Mouse (Mus musculus) right cerebral cortex, postnatal 10 days (tissue): ENCODE results near the gene Rhbdl1.
"Not testable (repeated sequence)": the region's sequence is repeated elsewhere in the genome, so short reads cannot be mapped to it uniquely, and the experiment has no call there.

Experiments used
- DNase-seq, 2 experiments: peaks; one replicate each; pipeline ENCODE4 v3.0.0; 2021; ENCODE audit warnings: low spot score in 2 of 2

The Rhbdl1 gene

DNA sequence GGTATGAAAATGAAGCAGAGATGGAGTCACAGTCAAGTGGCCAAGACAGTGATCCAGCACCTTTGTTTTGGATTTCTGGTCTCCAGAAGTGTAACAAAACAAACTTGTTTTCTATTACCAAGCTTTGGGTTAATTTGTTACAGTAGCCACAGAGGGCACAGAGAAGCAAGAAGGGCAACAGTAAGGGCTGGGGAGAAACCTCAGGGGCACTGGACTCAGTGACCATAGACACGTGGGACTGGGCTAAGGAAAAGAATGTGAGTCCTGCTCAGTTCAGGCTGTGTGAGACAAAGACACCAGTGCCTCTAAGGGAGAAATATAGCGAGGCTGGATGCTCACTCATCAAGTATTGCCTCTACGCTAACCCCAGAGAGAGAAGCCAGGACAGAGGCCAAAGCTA, 35.6 kb upstream of the Rhbdl1 start:
- no peak for DNase-seq

GRCm38 (mm10) chr17:25871566-25871965, 34.5 kb upstream of the Rhbdl1 start:
- not testable (repeated sequence) for DNase-seq

- DNase-seq = no peak
Measured at GRCm38 (mm10) chr17:25869954-25870353, 32.9 kb upstream of the Rhbdl1 start.

DNA sequence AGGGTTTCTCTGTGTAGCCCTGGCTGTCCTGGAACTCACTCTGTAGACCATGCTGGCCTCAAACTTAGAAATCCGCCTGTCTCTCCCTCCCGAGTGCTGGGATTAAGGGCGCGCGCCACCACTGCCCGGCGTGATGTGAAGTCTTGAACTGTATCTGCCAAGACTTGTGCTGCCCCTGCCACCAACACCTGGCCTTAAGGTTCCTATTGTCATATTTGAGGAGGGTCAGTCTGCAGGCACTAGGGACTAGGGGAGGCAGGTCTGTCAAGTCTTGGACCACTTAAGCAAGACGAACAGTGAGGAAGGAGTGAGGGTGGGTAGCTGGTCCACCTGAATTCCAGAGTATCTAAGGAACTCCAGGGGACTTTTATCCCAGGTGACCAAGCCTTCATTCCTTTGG, 32.4 kb upstream of the Rhbdl1 start:
- DNase-seq = no peak

DNA sequence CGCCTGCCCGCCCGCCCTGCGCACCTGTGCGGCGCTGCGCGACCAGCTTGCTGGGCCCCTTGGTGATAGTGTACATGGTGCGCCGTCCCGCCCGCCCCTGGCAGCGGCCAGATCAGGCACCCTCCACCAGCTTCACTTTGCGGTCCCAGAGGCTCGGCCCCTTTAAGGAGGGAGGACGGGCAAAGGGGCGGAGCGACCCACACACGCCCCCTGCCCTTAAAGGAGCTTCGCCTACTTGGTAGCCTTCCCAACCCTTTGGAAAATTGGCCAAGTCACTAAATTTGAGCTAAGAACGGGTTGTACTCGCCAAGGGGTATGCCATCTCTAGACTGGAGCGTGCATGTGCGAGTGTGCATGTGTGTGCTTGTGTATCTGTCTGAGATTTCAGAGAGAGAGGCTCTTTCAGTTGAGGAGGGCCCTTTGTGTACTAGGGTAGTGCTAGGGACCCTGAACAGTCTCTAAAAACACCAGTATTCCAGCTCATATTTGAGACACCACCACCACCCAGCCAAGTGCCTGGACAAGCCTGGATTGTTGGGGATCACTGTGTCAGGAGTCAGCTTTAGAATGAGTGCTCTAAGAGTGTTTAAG, 31.6 kb upstream of the Rhbdl1 start, which contains the start of gene Mcrip2:
Mcrip2 (minus strand) TSS at position 164 of the 591 bp plus-strand sequence.
- DNase-seq = peak; percentile 87 to 88

DNA sequence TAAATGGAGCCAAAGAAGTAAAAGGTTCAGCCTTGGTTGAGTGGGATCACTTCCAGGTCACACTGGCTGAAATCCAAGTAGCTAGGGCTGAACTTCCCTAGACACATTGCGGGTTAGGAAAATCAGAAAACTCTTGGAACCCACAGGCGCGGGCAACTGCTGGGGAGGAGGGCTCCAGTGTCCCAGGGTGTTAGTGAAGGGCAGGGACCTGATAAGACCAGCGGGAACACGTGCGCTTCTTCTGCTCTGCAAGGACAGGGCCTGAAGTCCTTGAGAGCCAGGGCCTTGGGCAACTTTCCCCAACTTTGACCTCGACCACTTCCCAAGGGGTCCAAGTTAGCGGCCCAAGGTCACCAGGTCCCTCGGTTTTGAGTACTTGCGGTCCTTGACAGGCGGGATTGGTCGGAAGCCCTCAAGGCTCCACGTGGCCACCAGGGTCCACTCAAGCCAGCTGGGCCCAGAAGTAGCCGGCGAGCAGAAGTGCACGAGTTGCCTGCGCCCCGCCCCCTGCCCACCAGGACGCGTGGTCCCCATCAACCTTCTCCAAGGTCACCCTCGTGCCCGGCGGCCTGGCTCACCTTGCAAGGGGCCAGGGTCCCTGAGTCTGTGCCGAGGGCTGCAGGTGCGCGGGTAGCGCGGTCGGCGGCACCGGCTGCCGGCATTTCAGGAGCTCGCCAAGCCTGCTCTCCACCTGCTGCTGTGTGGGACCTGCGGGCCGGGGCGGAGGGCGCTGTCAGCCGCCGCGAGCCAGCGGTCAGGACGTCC, 30.9 kb upstream of the Rhbdl1 start:
- DNase-seq = peak in 1 of 2 experiments; percentile 67

GRCm38 (mm10) chr17:25867509-25867835, 30.4 kb upstream of the Rhbdl1 start:
- no peak for DNase-seq

- DNase-seq = no peak
Measured at GRCm38 (mm10) chr17:25866172-25866571, 29.1 kb upstream of the Rhbdl1 start.

DNA sequence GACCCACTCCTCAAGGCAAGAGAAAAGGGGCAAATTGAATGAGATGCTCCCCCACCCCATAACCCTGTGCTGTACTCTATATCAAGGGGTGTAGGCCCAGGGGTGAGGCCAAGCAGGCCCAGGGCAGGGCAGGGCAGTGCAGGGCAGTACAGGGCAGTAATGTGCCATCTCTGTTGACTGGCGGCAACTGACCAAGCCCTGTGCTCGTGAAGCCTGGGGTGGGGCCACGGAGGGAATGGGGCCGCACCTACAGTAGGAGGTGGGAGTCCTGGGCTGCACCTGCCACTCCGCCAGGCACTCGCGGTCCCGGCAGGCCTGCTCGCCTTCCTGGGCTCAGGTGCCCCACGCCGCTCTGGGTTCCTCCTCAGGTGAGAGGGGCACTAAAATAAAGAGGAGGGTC, 28.2 kb upstream of the Rhbdl1 start:
- DNase-seq = peak in 1 of 2 experiments; percentile 33

GRCm38 (mm10) chr17:25864311-25864710, 27.2 kb upstream of the Rhbdl1 start:
- no peak for DNase-seq

GRCm38 (mm10) chr17:25863681-25864080, 26.6 kb upstream of the Rhbdl1 start:
- DNase-seq = no peak

GRCm38 (mm10) chr17:25861704-25862612, 24.9 kb upstream of the Rhbdl1 start:
- DNase-seq = no peak

DNA sequence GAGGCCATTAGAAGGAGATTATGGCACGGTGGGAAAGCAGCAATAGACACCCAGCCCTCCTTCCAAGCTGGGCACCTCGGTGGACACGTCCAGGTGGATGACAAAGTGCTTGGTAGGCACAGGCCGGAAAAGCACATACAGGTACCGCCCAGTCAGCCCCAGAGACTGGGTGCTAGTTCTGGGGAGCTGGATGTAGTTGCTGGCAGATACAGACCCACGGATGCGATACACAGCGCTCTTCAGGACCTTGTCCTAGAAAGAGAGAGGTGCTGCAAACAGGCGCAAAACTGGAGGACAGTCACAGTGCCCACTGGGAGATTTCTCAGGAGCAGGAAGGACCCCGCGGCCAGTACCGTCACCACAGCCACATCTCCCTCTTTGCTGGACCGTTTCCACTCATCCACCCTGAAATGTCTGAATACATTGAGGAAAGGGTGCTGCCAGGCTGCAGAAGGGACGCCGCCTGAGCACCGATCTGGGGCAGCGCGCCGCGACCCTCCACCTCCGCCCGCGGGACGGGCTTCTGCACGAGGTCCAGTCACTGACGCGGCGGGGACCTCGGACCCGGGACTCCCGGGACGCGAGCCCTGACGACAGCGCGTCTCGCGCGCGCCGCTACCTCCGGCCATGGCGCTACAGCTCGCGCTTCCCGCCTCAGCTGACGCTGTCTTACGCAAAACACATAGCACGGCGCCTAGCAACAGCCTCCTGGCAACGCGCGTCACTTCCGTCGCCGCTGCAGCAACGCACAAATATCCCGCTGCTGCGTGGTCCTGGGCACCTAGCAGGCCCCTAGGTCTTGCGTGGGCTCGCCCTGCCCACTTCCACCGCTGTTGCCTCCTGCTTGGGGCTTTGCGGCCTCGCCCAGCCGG, 24.0 kb upstream of the Rhbdl1 start, which contains the start of gene Wdr90:
Wdr90 (minus strand) TSS at position 670 of the 872 bp plus-strand sequence.
- peak; percentile 95 to 96 for DNase-seq

DNA sequence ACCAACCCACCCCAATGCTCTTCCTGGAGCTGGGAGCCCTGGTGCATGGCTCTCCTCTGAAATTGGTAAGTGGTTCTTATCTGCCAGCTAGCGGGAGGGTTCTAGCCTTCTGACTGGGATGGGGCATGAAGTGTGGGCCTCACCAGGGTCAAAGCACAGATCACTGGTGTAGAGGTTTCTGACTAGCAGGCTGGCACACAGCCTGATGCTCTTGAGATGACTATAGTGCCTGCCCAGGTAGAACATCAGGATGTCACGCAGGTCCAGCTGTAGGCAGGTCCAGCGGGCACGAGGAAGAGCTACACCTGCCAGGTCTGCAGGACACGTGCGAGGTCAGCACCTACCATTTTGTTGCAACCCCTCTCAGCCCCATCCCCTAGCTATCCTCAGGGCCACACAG, 23.1 kb upstream of the Rhbdl1 start:
- DNase-seq = no peak

GRCm38 (mm10) chr17:25844396-25844901, 7.4 kb upstream of the Rhbdl1 start, which contains the start of gene Rhot2:
Gene Rhot2 (minus strand): TSS chr17:25844851.
- peak; percentile 97 to 98 for DNase-seq

DNA sequence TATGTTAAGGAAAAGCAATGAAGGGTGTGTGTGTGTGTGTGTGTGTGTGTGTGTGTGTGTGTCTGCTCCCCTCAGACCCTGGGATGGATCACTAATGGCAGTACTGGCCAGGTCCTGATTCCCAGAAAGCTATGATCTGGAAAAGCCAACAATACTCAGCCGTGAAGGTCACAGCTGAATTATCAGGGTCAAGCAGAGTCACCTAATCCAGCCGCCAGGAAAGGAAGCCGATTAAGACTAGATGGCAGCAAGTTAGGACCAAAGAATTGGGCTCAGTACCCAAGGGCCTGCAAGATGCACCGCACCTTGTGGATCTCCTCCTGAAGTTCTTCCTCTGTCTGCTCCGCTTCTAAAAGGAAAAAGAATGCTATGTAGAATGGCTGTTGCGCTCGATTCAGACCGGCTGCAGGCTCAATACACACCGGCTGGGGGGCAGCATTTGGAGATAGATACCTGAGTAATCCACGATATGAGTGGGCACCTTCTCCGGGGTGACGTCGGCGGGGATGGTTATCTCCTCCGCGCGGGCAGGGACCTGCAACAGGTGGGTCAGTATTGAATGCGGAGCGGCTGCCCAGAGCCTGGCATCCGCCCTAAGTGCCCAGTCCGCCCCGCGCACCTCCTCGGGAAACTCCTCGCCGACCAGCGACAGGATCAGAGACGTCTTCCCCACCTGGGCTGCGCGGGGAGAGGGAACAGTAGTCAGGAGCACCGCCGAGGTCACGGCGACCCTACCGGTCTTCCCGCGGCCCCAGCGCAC, 6.7 kb upstream of the Rhbdl1 start:
- DNase-seq = no peak

DNA sequence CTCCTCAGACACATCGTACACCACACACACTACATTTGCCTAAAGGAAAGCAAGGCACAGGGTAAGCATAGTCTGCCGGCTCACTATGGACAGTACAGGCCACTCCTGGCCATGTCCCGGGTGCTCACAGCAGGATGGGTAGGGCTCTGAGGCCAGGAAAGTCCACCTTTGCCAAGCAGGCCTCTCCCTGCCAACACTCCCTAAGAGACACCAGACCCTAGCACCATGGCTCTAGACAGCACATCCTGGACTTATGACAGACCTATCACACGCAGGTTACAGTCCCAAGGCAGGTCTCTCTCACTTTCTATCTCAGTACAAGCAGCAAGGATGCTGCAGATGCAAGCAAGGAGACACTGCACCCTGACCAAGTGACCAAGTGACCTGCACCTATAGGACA, 6.0 kb upstream of the Rhbdl1 start:
- DNase-seq = no peak

GRCm38 (mm10) chr17:25842509-25842908, 5.4 kb upstream of the Rhbdl1 start:
- no peak for DNase-seq

- peak in 1 of 2 experiments; percentile 38 for DNase-seq
Measured at GRCm38 (mm10) chr17:25841117-25841880, 4.2 kb upstream of the Rhbdl1 start, which contains the start of gene Gm20683. Gene Gm20683 (minus strand): TSS chr17:25841763.
